Mouse (Mus musculus) bone marrow, adult 2 months (tissue): ENCODE data around the gene Tacc2. TPM values are rescaled to one million over a fixed set of nuclear protein-coding genes. Genes with fewer than 3 reads are reported as not detected.
A peak's percentile ranks its signal among the peaks of the same experiment; 100 is the strongest.
"Not testable (repeated sequence)": the region's sequence is repeated elsewhere in the genome, so short reads cannot be mapped to it uniquely, and the experiment has no call there.

Experiments
- H3K27ac ChIP-seq: fragments of 200-500 bp; 2 replicates; pipeline ENCODE4 v1.5.1; 2012; ENCODE audit warnings: low read depth, mild to moderate bottlenecking, control low read depth, inconsistent platforms, low read length; ENCODE audit not compliant: control insufficient read depth, poor library complexity, insufficient read depth
- H3K4me1 ChIP-seq: fragments of 200-500 bp; 2 replicates; pipeline ENCODE4 v1.6.1; 2011; ENCODE audit warnings: low read length; ENCODE audit not compliant: control insufficient read depth, insufficient read depth
- H3K4me3 ChIP-seq: fragments of 200-500 bp; replicated peaks from 2 replicates; pipeline ENCODE3; 2011; ENCODE audit warnings: mild to moderate bottlenecking, low read depth, low read length, control low read depth; ENCODE audit not compliant: control insufficient read depth
- CTCF ChIP-seq: fragments of 200-500 bp; IDR thresholded peaks from 2 replicates; pipeline ENCODE4 v1.5.1; 2011; ENCODE audit warnings: low read length, control low read depth; ENCODE audit not compliant: control insufficient read depth, insufficient read depth
- POLR2A ChIP-seq: fragments of 200-500 bp; IDR thresholded peaks from 2 replicates; pipeline ENCODE4 v1.6.1; 2011; ENCODE audit warnings: low read depth, mild to moderate bottlenecking, control low read depth, low read length, borderline replicate concordance; ENCODE audit not compliant: control insufficient read depth
- WGBS: fragments of 180-500 bp; shearing (Covaris S2); methylation state at CpG from one replicate; pipeline ENCODE4 v1.1.7; 2018; 5-methylcytosine and 5-hydroxymethylcytosine counted together
- polyA plus RNA-seq: library from polyadenylated mRNA; stranded (reverse); fragments of >200 nt; gene quantifications from 2 replicates; pipeline ENCODE4 v1.2.4, GENCODE M21; 2011; ENCODE audit warnings: low replicate concordance; ENCODE audit not compliant: missing spikeins, insufficient read depth, insufficient read length

The Tacc2 gene
- polyA plus RNA-seq, result 4.4 and 12.0 TPM in 2 replicates

DNA sequence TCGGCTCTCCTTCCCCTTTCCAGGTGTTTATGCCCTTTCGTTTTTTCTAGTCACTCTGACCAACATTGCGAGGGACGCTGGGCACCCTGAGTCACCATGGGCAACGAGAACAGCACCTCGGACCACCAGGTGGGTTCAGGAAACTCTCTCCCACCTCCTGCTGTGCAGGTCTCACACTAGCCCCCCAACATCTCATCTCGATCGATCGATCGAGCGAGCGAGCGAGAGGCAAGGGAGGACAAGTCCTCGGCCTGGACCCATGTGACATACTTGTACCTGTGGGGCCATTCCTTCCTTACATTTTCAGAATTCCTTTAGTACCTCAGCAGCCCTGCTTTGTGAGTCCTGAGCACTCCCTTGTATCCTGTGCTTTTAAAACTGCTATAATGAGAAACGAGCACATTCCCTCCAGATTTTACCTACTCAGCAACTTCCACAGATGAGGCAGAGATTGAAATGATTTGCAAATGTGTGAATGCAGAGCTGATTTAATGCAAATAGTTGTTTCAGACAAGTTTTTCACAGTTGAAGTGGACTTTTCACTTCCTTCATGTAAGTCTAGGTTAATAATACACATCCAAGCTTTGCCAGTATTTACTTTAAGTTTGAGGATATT lies at the start of gene Tacc2:
Gene Tacc2, plus strand, starts transcription at position 51 of the 616 bp plus-strand sequence.
- peak within 1 kb of the TSS; percentile 26 for H3K4me3 ChIP-seq
- 49% methylated on average over 15 of the region's 15 CpGs for WGBS
- no peak within 1 kb of the TSS for H3K27ac ChIP-seq
- TF ChIP-seq POLR2A, result no peak
- TF ChIP-seq CTCF, result no peak
- H3K4me1 ChIP-seq, result no peaks in the 10 kb centered on the region

DNA sequence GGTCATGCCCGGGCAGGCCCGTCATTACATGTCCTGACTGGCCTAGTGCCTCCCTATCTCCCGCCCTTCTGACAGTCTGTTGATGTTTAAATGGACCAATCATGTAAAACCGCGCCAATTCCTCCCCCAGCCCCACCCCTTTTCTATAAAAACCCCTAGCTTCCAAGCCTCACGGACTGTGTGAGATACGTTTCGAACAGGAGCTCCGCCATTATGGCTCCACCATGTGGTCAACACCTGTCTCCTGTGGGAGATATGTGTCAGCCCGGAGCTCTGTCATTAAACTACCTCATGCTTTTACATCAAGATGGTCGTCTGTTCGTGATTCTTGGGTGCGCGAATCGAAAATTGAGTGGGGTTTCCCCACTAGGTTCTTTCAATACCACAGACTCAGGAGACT lies 46.1 kb upstream of the Tacc2 start:
- not testable (repeated sequence) for H3K4me3 ChIP-seq, H3K27ac ChIP-seq, H3K4me1 ChIP-seq
- 94% methylated on average over 15 of the region's 15 CpGs for WGBS

DNA sequence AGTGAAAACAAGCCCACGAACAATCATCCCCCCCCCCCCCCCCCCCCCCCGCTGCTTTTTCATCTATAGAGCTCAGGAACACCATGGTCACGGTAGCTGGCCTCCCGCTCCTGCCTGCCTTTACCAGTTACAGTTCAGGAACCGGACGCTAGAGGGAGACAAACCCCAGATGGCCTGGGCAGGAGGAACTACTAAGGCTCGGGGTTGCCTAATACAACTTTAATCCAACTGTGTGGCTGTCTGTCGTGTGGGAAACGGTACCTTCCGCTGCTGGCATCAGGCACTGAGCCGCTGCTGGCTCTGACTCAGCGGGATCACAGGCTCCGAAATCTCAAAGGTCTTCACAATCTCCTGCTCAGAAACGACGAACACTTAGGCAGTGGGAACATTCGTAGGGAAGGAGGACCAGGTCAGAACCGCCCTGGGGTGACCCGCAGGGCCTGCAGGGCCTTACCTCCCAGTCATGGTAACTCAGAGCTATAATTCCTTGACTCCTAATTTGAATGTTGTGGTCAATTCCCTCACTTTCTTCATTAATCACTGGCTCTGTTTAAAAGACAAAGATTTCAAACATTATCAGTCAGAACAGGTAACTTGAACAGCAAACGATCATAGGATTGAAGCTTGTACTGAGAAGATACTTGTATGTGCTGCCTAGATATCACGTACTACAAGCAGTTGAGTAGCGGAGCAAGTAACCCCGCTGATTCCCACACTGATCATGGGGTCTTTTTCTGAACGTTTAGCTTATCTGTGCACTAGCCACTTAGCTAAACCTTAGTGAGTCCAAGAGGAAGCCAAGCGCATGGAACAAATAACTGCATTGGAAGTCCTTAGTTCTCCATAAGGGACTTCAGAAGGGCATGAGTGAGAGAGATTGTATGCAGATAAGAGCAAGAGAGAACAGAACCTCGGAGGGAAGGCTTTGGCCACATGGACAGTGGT lies 43.6 kb upstream of the Tacc2 start:
- Histone ChIP-seq H3K4me1 (no peaks in the 10 kb centered on the region), H3K4me3 (no peak overlapping the region), H3K27ac (0 out of 2 replicates have a peak overlapping the region, but pooled peaks have one; percentile 4)
- TF ChIP-seq CTCF, result peak; percentile 96
- no peak for TF ChIP-seq POLR2A
- 27% methylated on average over 25 of the region's 25 CpGs for WGBS

DNA sequence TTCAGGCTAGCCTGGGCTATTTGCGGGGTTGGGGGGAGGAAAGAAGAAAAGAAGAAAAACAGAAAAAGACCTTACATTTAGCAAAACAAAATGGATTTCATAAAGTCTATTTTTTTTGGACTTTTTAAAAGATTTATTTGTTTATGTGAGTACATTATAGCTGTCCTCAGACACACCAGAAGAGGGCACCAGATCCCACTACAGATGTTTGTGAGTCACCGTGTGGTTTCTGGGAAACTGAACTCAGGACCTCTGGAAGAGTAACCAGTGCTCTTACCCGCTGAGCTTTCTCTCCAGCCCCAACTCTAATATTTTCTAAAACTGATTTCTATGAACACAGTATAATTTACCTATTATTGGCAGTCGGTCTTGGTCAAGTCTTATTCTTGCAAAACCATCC lies 42.1 kb upstream of the Tacc2 start:
- no peaks in the 10 kb centered on the region for H3K4me1 ChIP-seq
- no peak for TF ChIP-seq CTCF
- TF ChIP-seq POLR2A, result no peak
- no peak overlapping the region for H3K27ac ChIP-seq
- no peak overlapping the region for H3K4me3 ChIP-seq
- 77% methylated on average over 4 of the region's 4 CpGs for WGBS

DNA sequence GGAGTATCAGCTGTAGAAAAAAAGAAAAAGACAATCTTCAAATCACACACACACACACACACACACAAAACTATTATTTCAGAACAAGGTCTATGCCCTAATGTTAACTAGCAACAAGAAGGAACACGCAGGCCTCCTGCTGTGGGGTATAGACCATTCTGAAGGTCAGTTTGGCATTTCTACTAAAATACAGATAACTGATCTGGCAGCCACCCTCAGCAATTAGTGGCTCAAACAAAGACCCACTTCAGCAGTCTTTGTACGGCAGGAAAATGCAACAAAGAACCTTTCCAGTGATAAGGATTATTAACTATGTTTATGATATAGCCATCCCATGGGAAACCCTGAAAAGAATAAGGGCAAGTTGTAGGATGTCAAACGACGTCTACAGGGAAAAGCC lies 40.2 kb upstream of the Tacc2 start:
- 89% methylated on average over 4 of the region's 4 CpGs for WGBS
- H3K4me1 ChIP-seq, result no peaks in the 10 kb centered on the region
- no peak overlapping the region for H3K4me3 ChIP-seq
- no peak for TF ChIP-seq CTCF
- TF ChIP-seq POLR2A, result no peak
- no peak overlapping the region for H3K27ac ChIP-seq

DNA sequence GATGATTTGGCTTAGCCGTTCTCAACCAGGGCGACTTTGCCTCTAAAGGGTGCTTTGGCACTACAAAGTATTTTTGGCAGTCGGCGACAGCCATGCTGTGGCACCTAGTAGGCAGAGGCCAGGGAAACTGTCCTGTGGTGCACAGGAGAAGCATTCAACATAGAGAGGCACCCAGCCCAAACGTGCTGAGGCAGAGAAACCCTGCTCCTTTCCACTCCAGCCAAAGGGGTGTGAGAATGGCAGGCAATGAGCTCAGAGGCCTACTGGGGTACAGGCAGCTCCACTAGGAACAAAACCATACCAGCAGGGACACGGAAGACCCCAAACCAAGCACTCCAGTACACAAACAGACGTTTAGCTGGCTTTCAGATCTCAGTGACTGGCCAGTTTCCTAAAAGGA lies 37.1 kb upstream of the Tacc2 start:
- 88% methylated on average over 7 of the region's 7 CpGs for WGBS
- TF ChIP-seq CTCF (no peak), POLR2A (no peak)
- H3K27ac ChIP-seq, result no peak overlapping the region
- H3K4me3 ChIP-seq, result no peak overlapping the region
- H3K4me1 ChIP-seq, result no peaks in the 10 kb centered on the region

DNA sequence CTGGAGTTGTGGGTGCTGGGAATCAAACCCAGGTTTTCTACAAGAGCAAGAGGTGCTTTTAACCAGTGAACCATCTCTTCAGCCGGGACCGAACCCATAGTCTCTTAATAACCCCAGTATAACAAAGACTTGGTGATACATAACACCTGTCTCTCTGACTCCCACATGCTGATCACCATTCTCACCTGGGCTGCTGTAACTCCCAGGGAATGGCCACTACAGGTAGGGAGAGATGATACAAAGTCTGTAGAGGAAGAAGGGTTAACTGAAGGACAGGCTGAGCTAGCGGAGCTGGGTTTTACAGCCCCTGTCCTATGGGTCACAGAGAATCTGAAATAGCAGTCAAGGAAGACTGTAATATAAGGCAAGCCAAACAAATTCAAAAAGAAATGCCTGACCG lies 34.1 kb upstream of the Tacc2 start:
- 91% methylated on average over 4 of the region's 4 CpGs for WGBS
- Histone ChIP-seq H3K27ac (no peak overlapping the region), H3K4me3 (no peak overlapping the region), H3K4me1 (no peaks in the 10 kb centered on the region; the same call in 1 of the 2 replicates)
- TF ChIP-seq POLR2A, result no peak
- TF ChIP-seq CTCF, result no peak

DNA sequence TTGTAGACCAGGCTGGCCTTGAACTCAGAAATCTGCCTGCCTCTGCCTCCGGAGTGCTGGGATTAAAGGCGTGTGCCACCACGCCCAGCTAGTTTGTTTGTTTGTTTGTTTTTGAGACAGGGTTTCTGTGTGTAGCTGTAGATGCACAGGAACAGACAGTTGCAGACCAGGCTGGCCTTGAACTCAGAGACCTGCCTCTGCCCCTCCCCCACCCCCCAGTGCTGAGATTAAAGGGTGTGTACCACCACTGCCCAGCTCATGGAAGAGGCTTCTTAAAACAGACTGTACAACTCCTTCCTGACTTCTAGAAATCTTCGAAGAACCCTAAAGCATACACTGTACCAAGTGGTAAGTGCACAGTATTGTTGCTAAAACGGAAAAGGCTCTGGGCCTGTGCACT lies 31.8 kb upstream of the Tacc2 start:
- Histone ChIP-seq H3K27ac (no peak overlapping the region), H3K4me3 (no peak overlapping the region), H3K4me1 (no peaks in the 10 kb centered on the region; the same call in 1 of the 2 replicates)
- 77% methylated on average over 5 of the region's 5 CpGs for WGBS
- TF ChIP-seq POLR2A (no peak), CTCF (no peak)
